Mouse (Mus musculus) lung, postnatal 0 days (tissue): Measurements from ENCODE around the gene Trio.

ENCODE experiments used
- CTCF ChIP-seq: IDR thresholded peaks from 2 replicates; pipeline ENCODE4 v1.5.1; 2016; ENCODE audit warnings: antibody characterized with exemption, mild to moderate bottlenecking
- EP300 ChIP-seq: IDR thresholded peaks from 2 replicates; pipeline ENCODE4 v1.6.1; 2016; ENCODE audit warnings: antibody characterized with exemption, mild to moderate bottlenecking, control low read depth

GRCm38 (mm10) chr15:27859115-27859514 is 166.5 kb downstream of the Trio start:
- TF ChIP-seq EP300 (no peak), CTCF (no peak)
